Mouse (Mus musculus): ENCODE measurements around the gene Steap1.

DNA sequence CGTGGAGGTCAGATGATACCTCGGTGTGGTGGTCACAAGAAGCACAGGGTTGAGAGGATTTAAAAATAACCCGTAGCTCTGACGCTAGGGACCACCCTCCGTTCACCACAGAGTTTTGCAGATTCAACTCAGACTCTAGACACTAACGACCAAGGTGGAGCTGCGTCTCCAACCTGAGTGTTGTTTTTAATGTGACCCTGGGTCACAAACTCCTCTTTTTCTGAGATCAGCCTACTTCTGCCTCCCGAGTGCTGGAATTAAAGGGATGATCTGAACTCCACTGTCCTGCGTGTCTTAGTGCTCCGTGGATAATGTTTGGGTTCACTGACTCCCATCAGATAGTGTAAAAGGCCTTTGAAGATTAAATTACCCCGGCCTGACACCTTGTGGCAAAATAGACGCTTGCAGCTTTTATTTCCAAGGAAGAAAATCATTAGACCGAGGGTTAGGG, 671 bp upstream of the Steap1 start:
- no peak for TF ChIP-seq CTCF (IDR thresholded peaks at IDR 0.05; ENCODE audit: insufficient read depth, low read depth, low read length)
- no peak for TF ChIP-seq POLR2A (IDR thresholded peaks at IDR 0.05; ENCODE audit: insufficient read depth, low read depth, low read length)

All from olfactory bulb, adult 2 months (tissue).